Mouse (Mus musculus) ES-Bruce4 (cell line): ENCODE results near the gene Stk4. TPM values are rescaled to one million over a fixed set of nuclear protein-coding genes. Genes with fewer than 3 reads are reported as not detected.

Experiments used
- H3K27ac ChIP-seq: 2 replicates; pipeline ENCODE4 v1.5.1; 2012; ENCODE audit warnings: low read length, inconsistent platforms; ENCODE audit not compliant: insufficient read depth
- H3K27me3 ChIP-seq: 2 replicates; pipeline ENCODE4 v1.6.1; 2012; ENCODE audit warnings: mild to moderate bottlenecking, low read length, inconsistent platforms; ENCODE audit not compliant: control insufficient read depth, poor library complexity, insufficient read depth, severe bottlenecking
- H3K36me3 ChIP-seq: 2 replicates; pipeline ENCODE4 v1.6.1; 2012; ENCODE audit warnings: inconsistent platforms, mild to moderate bottlenecking, low read length, moderate library complexity; ENCODE audit not compliant: control insufficient read depth, poor library complexity, insufficient read depth, severe bottlenecking
- H3K4me1 ChIP-seq: one replicate; pipeline ENCODE4 v1.8.1; 2011; ENCODE audit warnings: low read length; ENCODE audit not compliant: control insufficient read depth, insufficient read depth
- H3K4me3 ChIP-seq: 2 replicates; pipeline ENCODE4 v1.5.1; 2011; ENCODE audit warnings: low read depth, mild to moderate bottlenecking, low read length
- H3K9ac ChIP-seq: 2 replicates; pipeline ENCODE4 v1.6.1; 2012; ENCODE audit warnings: low read depth, mild to moderate bottlenecking, inconsistent platforms; ENCODE audit not compliant: poor library complexity, severe bottlenecking
- H3K9me3 ChIP-seq: replicated peaks from 2 replicates; pipeline ENCODE4 v1.6.1; 2012; ENCODE audit warnings: mild to moderate bottlenecking, low read length, inconsistent platforms; ENCODE audit not compliant: control insufficient read depth, poor library complexity, insufficient read depth, severe bottlenecking
- CTCF ChIP-seq: IDR thresholded peaks from one replicate; pipeline ENCODE4 v1.8.1; 2011; ENCODE audit warnings: low read depth, low read length
- EP300 ChIP-seq: IDR thresholded peaks from 2 replicates; pipeline ENCODE4 v1.6.1; 2011; ENCODE audit warnings: low read depth, low read length; ENCODE audit not compliant: insufficient read depth
- POLR2A ChIP-seq: IDR thresholded peaks from one replicate; pipeline ENCODE4 v1.8.1; 2011; ENCODE audit warnings: low read length; ENCODE audit not compliant: insufficient read depth
- polyA plus RNA-seq: library from polyadenylated mRNA; stranded (reverse); fragments of >200 nt; gene quantifications from 2 replicates; pipeline ENCODE4 v1.2.4, GENCODE M21; 2011; ENCODE audit warnings: low read depth; ENCODE audit not compliant: missing spikeins, insufficient read depth, insufficient read length

Gene Stk4
- polyA plus RNA-seq, 1 experiment: 74.8 TPM

GRCm38 (mm10) chr2:164127297-164127696, 57.2 kb downstream of the Stk4 start:
- H3K4me1 ChIP-seq: no peaks in the 10 kb centered on the region
- TF ChIP-seq CTCF: no peak
- TF ChIP-seq POLR2A: no peak
- no peak for TF ChIP-seq EP300
- no peak overlapping the region for H3K9ac ChIP-seq
- no peaks in the 10 kb centered on the region for H3K9me3 ChIP-seq
- H3K27me3 ChIP-seq: no peaks in the 10 kb centered on the region
- no peak overlapping the region for H3K4me3 ChIP-seq
- H3K36me3 ChIP-seq: peaks cover 13% of the 10 kb centered on the region
- no peak overlapping the region for H3K27ac ChIP-seq

- H3K27ac ChIP-seq: no peak overlapping the region
- TF ChIP-seq POLR2A (no peak), EP300 (no peak), CTCF (no peak)
- H3K36me3 ChIP-seq: peaks cover 14% of the 10 kb centered on the region
- H3K9ac ChIP-seq: no peak overlapping the region
- H3K4me3 ChIP-seq: no peak overlapping the region
- no peaks in the 10 kb centered on the region for H3K9me3 ChIP-seq
- no peaks in the 10 kb centered on the region for H3K27me3 ChIP-seq
- H3K4me1 ChIP-seq: no peaks in the 10 kb centered on the region
Observed at GRCm38 (mm10) chr2:164128576-164129411, 58.7 kb downstream of the Stk4 start.

GRCm38 (mm10) chr2:164131586-164131985, 61.5 kb downstream of the Stk4 start:
- H3K4me3 ChIP-seq: no peak overlapping the region
- H3K27ac ChIP-seq: no peak overlapping the region
- H3K9me3 ChIP-seq: no peaks in the 10 kb centered on the region
- peaks cover 11% of the 10 kb centered on the region; the same call in 1 of the 2 replicates for H3K36me3 ChIP-seq
- TF ChIP-seq CTCF (no peak), EP300 (no peak), POLR2A (no peak)
- H3K9ac ChIP-seq: no peak overlapping the region
- no peaks in the 10 kb centered on the region for H3K27me3 ChIP-seq
- H3K4me1 ChIP-seq: no peaks in the 10 kb centered on the region

GRCm38 (mm10) chr2:164134563-164134962, 64.4 kb downstream of the Stk4 start:
- Histone ChIP-seq H3K4me1 (no peaks in the 10 kb centered on the region), H3K36me3 (peaks cover 11% of the 10 kb centered on the region; the same call in 1 of the 2 replicates), H3K4me3 (no peak overlapping the region), H3K27me3 (no peaks in the 10 kb centered on the region), H3K9ac (no peak overlapping the region), H3K27ac (no peak overlapping the region), H3K9me3 (no peaks in the 10 kb centered on the region)
- TF ChIP-seq EP300 (no peak), CTCF (peak; percentile 7)

GRCm38 (mm10) chr2:164135367-164135766, 65.2 kb downstream of the Stk4 start:
- Histone ChIP-seq H3K36me3 (peaks cover 11% of the 10 kb centered on the region; the same call in 1 of the 2 replicates), H3K27ac (no peak overlapping the region), H3K4me1 (no peaks in the 10 kb centered on the region), H3K9ac (no peak overlapping the region), H3K27me3 (no peaks in the 10 kb centered on the region), H3K4me3 (no peak overlapping the region), H3K9me3 (no peaks in the 10 kb centered on the region)
- no peak for TF ChIP-seq EP300
- no peak for TF ChIP-seq POLR2A
- no peak for TF ChIP-seq CTCF

GRCm38 (mm10) chr2:164136393-164136792, 66.3 kb downstream of the Stk4 start:
- H3K9me3 ChIP-seq: no peaks in the 10 kb centered on the region
- H3K27me3 ChIP-seq: no peaks in the 10 kb centered on the region
- no peak overlapping the region for H3K27ac ChIP-seq
- H3K4me1 ChIP-seq: no peaks in the 10 kb centered on the region
- no peak overlapping the region for H3K4me3 ChIP-seq
- no peak overlapping the region for H3K9ac ChIP-seq
- H3K36me3 ChIP-seq: 0 out of 2 replicates have a peak, but pooled peaks cover 3% of the 10 kb centered on the region
- TF ChIP-seq EP300: no peak
- no peak for TF ChIP-seq POLR2A
- no peak for TF ChIP-seq CTCF
